Mouse (Mus musculus): ENCODE data around the gene Sec23ip. TPM values are rescaled to one million over a fixed set of nuclear protein-coding genes. Genes with fewer than 3 reads are reported as not detected.

Gene Sec23ip
- polyA plus RNA-seq, 1 experiment from 2014 or later, result 38.2 TPM

GRCm38 (mm10) chr7:128739116-128739461 lies 5.7 kb upstream of the Sec23ip start:
- peaks cover 5% of the 10 kb centered on the region; the same call in 1 of the 2 replicates for H3K27me3 ChIP-seq
- no peak for ATAC-seq (ENCODE audit: insufficient number of reproducible peaks, low FRiP score, low TSS enrichment, low read depth)
- H3K9me3 ChIP-seq (replicated peaks), result no peaks in the 10 kb centered on the region
- peaks cover 33% of the 10 kb centered on the region for H3K4me1 ChIP-seq
- H3K4me2 ChIP-seq (replicated peaks), result peak overlapping the region; percentile 66
- peak overlapping the region; percentile 99 for H3K9ac ChIP-seq
- under 1% methylated on average over 15 of the region's 15 CpGs for WGBS
- H3K27ac ChIP-seq (replicated peaks), result no peak overlapping the region
- H3K36me3 ChIP-seq, result peaks cover 3% of the 10 kb centered on the region; the same call in 1 of the 2 replicates
- peak overlapping the region; percentile 99 for H3K4me3 ChIP-seq (replicated peaks)

DNA sequence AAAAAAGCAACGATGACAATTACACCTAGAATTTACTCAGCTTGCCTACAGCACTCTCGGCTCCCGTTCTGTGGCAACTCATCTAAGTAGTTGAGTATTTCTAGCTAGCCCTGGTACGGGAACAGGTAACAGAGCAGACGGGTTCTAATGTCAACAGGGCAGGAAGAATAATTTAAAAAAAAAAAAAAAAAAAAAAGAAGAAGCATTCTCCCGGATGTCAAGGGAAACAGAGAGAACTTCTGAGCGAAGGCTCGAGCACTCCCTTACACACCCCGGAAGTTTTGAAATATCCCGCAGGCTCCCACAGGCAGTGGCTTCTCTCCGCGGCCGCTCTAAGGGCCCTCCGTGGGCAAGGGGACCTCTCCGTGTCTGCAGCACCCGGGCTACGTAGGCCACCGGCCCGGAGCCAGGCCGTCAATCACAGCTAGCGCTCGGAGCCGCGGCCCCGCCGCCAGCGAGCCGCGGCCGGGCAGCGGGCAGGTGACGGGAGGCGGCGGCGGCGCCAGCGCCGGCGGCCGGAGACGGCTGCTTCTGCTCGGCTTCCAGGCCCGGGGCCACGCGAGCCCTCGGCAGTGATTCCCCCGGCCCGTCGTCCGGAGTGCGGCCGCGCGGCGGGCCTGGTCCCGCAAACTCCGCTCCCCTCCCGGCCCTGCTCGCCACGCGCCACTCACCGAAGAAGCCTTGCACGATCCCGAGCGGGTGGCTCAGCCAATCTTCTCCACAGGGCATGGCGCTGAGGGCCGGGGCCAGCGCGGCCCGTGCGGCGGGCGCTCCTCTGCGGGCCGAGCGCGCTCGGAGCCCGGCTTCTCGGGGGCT lies 5.1 kb upstream of the Sec23ip start:
- H3K4me3 ChIP-seq (replicated peaks), result peak overlapping the region; percentile 99
- peak overlapping the region; percentile 66 for H3K4me2 ChIP-seq (replicated peaks)
- H3K27me3 ChIP-seq, result peaks cover 5% of the 10 kb centered on the region; the same call in 1 of the 2 replicates
- no peaks in the 10 kb centered on the region for H3K9me3 ChIP-seq (replicated peaks)
- H3K27ac ChIP-seq (replicated peaks), result peak overlapping the region; percentile 85
- H3K36me3 ChIP-seq, result peaks cover under 1% of the 10 kb centered on the region; the same call in 1 of the 2 replicates
- H3K9ac ChIP-seq, result peak overlapping the region; percentile 99
- under 1% methylated on average over 78 of the region's 80 CpGs for WGBS
- ATAC-seq (ENCODE audit: insufficient number of reproducible peaks, low FRiP score, low TSS enrichment, low read depth), result peak; percentile 61
- peaks cover 37% of the 10 kb centered on the region for H3K4me1 ChIP-seq

DNA sequence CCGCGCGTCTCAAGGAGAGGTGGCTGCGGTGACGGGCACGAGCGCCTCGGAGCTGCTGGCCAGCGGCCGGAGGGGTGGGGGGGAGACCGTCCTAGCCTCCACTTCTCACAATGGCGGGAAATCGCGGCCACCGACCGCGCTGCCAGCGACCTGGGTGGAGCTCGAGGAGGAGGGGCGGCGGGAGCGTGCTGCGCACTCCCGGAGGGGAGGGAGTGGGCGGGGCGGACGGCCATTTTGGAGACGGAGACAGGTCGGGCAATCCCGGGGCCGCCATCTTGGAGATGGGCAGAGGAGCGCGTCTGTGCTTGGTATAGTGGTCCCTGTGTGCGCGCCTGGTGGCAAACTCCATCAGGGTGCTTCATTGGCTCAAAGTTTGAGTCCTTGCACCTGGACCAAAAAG lies 4.4 kb upstream of the Sec23ip start, which contains the start of gene Mcmbp:
Gene Mcmbp, minus strand, starts transcription at position 162 of the 400 bp plus-strand sequence.
- ATAC-seq (ENCODE audit: insufficient number of reproducible peaks, low FRiP score, low TSS enrichment, low read depth), result peak; percentile 89
- under 1% methylated on average over 35 of the region's 35 CpGs for WGBS
- H3K4me1 ChIP-seq, result peaks cover 39% of the 10 kb centered on the region
- peak within 1 kb of the TSS; percentile 66 for H3K4me2 ChIP-seq (replicated peaks)
- H3K27me3 ChIP-seq, result peaks cover 5% of the 10 kb centered on the region; the same call in 1 of the 2 replicates
- H3K9ac ChIP-seq, result peak within 1 kb of the TSS; percentile 99
- H3K9me3 ChIP-seq (replicated peaks), result no peaks in the 10 kb centered on the region
- no peaks in the 10 kb centered on the region for H3K36me3 ChIP-seq
- peak within 1 kb of the TSS; percentile 99 for H3K4me3 ChIP-seq (replicated peaks)
- peak within 1 kb of the TSS; percentile 85 for H3K27ac ChIP-seq (replicated peaks)

DNA sequence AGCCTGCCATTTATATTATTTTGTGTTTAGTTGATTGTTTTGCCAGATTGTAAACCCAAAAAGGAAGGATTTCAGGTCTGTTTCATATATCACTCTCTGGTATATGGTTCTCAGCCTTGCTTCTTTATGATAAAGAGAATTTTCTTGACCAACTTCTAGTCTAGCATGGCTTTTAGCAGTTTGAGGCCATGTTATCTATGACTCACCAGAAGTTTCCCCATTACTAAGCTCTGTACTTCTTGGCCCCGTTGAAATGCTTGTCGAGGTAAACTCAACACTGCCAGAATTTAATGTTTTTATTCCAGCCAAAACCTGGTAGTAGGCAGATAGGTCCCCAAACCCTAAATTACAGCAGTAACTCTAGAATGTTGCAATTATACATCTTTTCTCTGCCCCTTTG lies 845 bp upstream of the Sec23ip start:
- WGBS, result 67% methylated on average over 2 of the region's 2 CpGs
- no peaks in the 10 kb centered on the region for H3K36me3 ChIP-seq
- peak overlapping the region; percentile 93 for H3K4me3 ChIP-seq (replicated peaks)
- no peak overlapping the region for H3K27ac ChIP-seq (replicated peaks)
- H3K27me3 ChIP-seq, result peaks cover 5% of the 10 kb centered on the region; the same call in 1 of the 2 replicates
- no peaks in the 10 kb centered on the region for H3K9me3 ChIP-seq (replicated peaks)
- H3K4me1 ChIP-seq, result peaks cover 42% of the 10 kb centered on the region
- no peak for ATAC-seq (ENCODE audit: insufficient number of reproducible peaks, low FRiP score, low TSS enrichment, low read depth)
- no peak overlapping the region for H3K9ac ChIP-seq
- H3K4me2 ChIP-seq (replicated peaks), result peak overlapping the region; percentile 71

DNA sequence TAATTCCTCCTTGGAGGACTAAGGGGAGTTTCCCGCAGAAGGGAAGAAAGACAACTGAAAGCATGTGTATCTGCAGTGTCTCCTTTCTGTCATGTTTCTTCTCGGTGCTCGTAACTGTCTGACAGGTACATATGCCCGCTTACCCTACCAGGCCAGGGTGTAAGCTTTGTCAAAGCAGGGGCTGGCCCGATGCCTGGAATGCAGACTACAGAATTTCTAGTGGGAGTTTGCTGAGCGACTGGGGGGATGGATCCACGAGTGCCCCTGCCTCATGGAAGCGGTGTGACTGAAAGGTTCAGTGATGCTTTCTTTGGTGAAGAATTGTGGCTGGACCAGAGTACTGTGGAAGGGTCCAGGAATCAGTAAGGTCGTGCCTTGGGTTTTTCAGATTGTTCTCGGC lies 1.4 kb downstream of the Sec23ip start:
- Histone ChIP-seq H3K4me3 (replicated peaks) (peak overlapping the region; percentile 93), H3K9ac (no peak overlapping the region), H3K36me3 (peaks cover 12% of the 10 kb centered on the region), H3K9me3 (replicated peaks) (no peaks in the 10 kb centered on the region), H3K4me2 (replicated peaks) (peak overlapping the region; percentile 71), H3K4me1 (peaks cover 36% of the 10 kb centered on the region), H3K27me3 (peaks cover 5% of the 10 kb centered on the region; the same call in 1 of the 2 replicates), H3K27ac (replicated peaks) (no peak overlapping the region)
- 85% methylated on average over 10 of the region's 10 CpGs for WGBS
- ATAC-seq (ENCODE audit: insufficient number of reproducible peaks, low FRiP score, low TSS enrichment, low read depth), result no peak

DNA sequence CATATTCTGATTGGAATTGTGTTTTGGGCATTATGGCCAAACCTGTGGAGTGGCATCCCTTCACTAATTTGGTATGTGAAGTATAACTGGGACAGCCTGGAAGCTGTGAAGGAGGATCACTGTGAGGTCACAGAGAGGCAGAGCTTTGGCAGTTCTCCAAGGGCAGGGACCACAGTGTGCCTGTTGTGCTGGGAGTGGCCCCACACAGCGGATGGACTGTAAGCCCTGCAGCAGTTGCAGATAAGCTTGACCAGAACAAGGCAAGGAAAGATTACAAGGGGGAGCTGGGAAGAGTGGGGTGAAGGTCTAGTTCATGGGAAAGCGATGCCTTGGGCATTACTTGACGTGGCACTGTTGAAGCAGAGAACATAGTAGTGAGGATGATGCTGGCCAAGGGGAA lies 4.0 kb downstream of the Sec23ip start:
- WGBS, result 58% methylated on average over 3 of the region's 3 CpGs
- no peaks in the 10 kb centered on the region for H3K9me3 ChIP-seq (replicated peaks)
- H3K36me3 ChIP-seq, result peaks cover 35% of the 10 kb centered on the region
- H3K4me2 ChIP-seq (replicated peaks), result no peak overlapping the region
- H3K27ac ChIP-seq (replicated peaks), result no peak overlapping the region
- no peak overlapping the region for H3K9ac ChIP-seq
- H3K4me3 ChIP-seq (replicated peaks), result no peak overlapping the region
- H3K27me3 ChIP-seq, result no peaks in the 10 kb centered on the region
- peaks cover 36% of the 10 kb centered on the region for H3K4me1 ChIP-seq
- ATAC-seq (ENCODE audit: insufficient number of reproducible peaks, low FRiP score, low TSS enrichment, low read depth), result no peak

GRCm38 (mm10) chr7:128750296-128750695 lies 5.6 kb downstream of the Sec23ip start:
- peaks cover 28% of the 10 kb centered on the region for H3K4me1 ChIP-seq
- ATAC-seq (ENCODE audit: insufficient number of reproducible peaks, low FRiP score, low TSS enrichment, low read depth), result no peak
- no peak overlapping the region for H3K9ac ChIP-seq
- peaks cover 51% of the 10 kb centered on the region for H3K36me3 ChIP-seq
- H3K4me3 ChIP-seq (replicated peaks), result no peak overlapping the region
- H3K27ac ChIP-seq (replicated peaks), result no peak overlapping the region
- H3K27me3 ChIP-seq, result no peaks in the 10 kb centered on the region
- H3K9me3 ChIP-seq (replicated peaks), result no peaks in the 10 kb centered on the region
- WGBS, result 91% methylated on average over 9 of the region's 9 CpGs
- H3K4me2 ChIP-seq (replicated peaks), result no peak overlapping the region

DNA sequence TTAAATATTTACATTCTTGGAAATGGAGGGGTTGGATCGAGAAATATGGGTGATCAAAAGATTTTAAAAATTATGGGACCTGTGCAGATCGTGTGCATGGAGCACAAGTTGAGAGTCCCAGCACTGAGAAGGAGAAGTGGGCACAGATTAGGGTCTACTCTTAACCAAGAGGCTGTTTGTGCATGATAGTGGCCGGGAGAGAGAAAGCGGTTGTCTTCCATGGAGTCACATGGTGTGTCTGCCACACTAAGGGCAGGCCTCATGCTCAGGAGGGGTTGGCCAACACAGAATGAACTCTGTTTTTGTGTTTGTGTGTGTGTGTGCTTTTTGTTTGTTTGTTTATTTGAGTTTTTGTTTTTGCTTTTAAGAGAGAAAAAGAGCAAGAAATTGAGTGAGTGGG lies 7.3 kb downstream of the Sec23ip start:
- ATAC-seq (ENCODE audit: insufficient number of reproducible peaks, low FRiP score, low TSS enrichment, low read depth), result no peak
- H3K4me2 ChIP-seq (replicated peaks), result no peak overlapping the region
- 92% methylated on average over 4 of the region's 4 CpGs for WGBS
- peaks cover 14% of the 10 kb centered on the region; the same call in 1 of the 2 replicates for H3K4me1 ChIP-seq
- peaks cover 66% of the 10 kb centered on the region for H3K36me3 ChIP-seq
- H3K27ac ChIP-seq (replicated peaks), result no peak overlapping the region
- H3K9ac ChIP-seq, result no peak overlapping the region
- H3K4me3 ChIP-seq (replicated peaks), result no peak overlapping the region
- H3K9me3 ChIP-seq (replicated peaks), result no peaks in the 10 kb centered on the region
- H3K27me3 ChIP-seq, result no peaks in the 10 kb centered on the region

DNA sequence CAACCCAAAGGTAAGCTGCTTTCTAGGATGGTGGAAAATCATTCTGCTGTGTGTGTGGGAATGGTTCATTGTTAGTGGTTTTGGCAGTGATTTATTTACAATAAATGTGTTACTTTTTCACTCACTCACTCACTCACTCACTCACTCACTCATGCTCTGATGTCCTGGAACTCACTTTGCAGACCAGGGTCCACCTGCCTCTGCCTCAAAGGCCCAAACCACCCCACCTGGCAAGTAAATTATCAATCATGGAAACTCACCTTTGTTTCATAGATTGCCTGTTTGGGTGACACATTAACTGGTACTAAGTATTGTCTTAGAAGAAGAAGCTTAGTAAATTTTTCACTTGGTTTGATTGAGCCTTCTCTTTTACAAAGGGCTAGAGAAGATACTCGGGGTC lies 10.7 kb downstream of the Sec23ip start:
- Histone ChIP-seq H3K4me2 (replicated peaks) (no peak overlapping the region), H3K9me3 (replicated peaks) (no peaks in the 10 kb centered on the region), H3K4me3 (replicated peaks) (no peak overlapping the region), H3K4me1 (no peaks in the 10 kb centered on the region), H3K27ac (replicated peaks) (no peak overlapping the region), H3K9ac (no peak overlapping the region), H3K27me3 (no peaks in the 10 kb centered on the region), H3K36me3 (peaks cover 91% of the 10 kb centered on the region)
- 93% methylated on average over 1 of the region's 1 CpGs for WGBS
- ATAC-seq (ENCODE audit: insufficient number of reproducible peaks, low FRiP score, low TSS enrichment, low read depth), result no peak

- Histone ChIP-seq H3K4me2 (replicated peaks) (no peak overlapping the region), H3K9me3 (replicated peaks) (no peaks in the 10 kb centered on the region), H3K36me3 (peaks cover 92% of the 10 kb centered on the region), H3K27ac (replicated peaks) (no peak overlapping the region), H3K4me3 (replicated peaks) (no peak overlapping the region), H3K9ac (no peak overlapping the region), H3K27me3 (no peaks in the 10 kb centered on the region), H3K4me1 (no peaks in the 10 kb centered on the region)
- WGBS, result 77% methylated on average over 4 of the region's 4 CpGs
- no peak for ATAC-seq (ENCODE audit: insufficient number of reproducible peaks, low FRiP score, low TSS enrichment, low read depth)
Measured at GRCm38 (mm10) chr7:128758948-128759347, 14.2 kb downstream of the Sec23ip start.

DNA sequence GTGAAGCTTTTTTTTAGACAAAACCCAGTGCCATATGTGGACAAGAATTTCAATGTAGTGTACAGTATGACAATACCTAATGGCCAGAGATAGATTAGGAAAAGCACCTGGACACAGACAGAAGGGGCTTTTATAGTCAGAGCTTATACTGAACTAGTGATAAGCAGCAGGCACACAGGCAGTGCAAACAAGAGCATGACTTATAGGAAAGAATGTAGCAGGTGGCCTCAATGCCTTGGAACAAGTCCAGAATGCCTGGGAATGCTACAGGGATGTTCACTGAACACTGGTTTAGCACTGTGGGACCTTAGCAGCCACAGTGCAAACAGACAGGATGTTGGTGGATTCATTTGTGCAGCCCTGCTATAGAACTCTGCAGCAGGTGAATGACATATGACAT lies 22.0 kb downstream of the Sec23ip start:
- Histone ChIP-seq H3K4me2 (replicated peaks) (no peak overlapping the region), H3K4me1 (no peaks in the 10 kb centered on the region), H3K9me3 (replicated peaks) (no peaks in the 10 kb centered on the region), H3K36me3 (peaks cover 86% of the 10 kb centered on the region), H3K27ac (replicated peaks) (no peak overlapping the region), H3K4me3 (replicated peaks) (no peak overlapping the region), H3K9ac (no peak overlapping the region), H3K27me3 (no peaks in the 10 kb centered on the region)
- no peak for ATAC-seq (ENCODE audit: insufficient number of reproducible peaks, low FRiP score, low TSS enrichment, low read depth)

- no peak for ATAC-seq (ENCODE audit: insufficient number of reproducible peaks, low FRiP score, low TSS enrichment, low read depth)
- no peaks in the 10 kb centered on the region for H3K27me3 ChIP-seq
- H3K9me3 ChIP-seq (replicated peaks), result no peaks in the 10 kb centered on the region
- H3K9ac ChIP-seq, result no peak overlapping the region
- peaks cover 86% of the 10 kb centered on the region for H3K36me3 ChIP-seq
- no peaks in the 10 kb centered on the region for H3K4me1 ChIP-seq
- H3K4me3 ChIP-seq (replicated peaks), result no peak overlapping the region
- H3K27ac ChIP-seq (replicated peaks), result no peak overlapping the region
- WGBS, result 85% methylated on average over 6 of the region's 6 CpGs
- no peak overlapping the region for H3K4me2 ChIP-seq (replicated peaks)
Measured at GRCm38 (mm10) chr7:128777201-128777600, 32.5 kb downstream of the Sec23ip start.

Measured in embryonic facial prominence, embryonic 15.5 days (tissue).